Mouse (Mus musculus) erythroid progenitor cell, adult 5-6 weeks (primary cell): ENCODE results near the gene Dgkh. TPM values are rescaled to one million over a fixed set of nuclear protein-coding genes. Genes with fewer than 3 reads are reported as not detected.
A peak's percentile ranks its signal among the peaks of the same experiment; 100 is the strongest.
"Not testable (repeated sequence)": the region's sequence is repeated elsewhere in the genome, so short reads cannot be mapped to it uniquely, and the experiment has no call there.

Source experiments
- ATAC-seq: replicated peaks from 2 replicates; pipeline ENCODE4 v1.8.0; 2016; ENCODE audit warnings: moderate number of reproducible peaks, mild to moderate bottlenecking, moderate TSS enrichment, inconsistent platforms; ENCODE audit not compliant: poor library complexity, low FRiP score, severe bottlenecking
- total RNA-seq, 2 experiments: library from RNA; stranded (forward) in 1 of 2; stranded (reverse) in 1 of 2; fragments of 150-400 nt in 1 of 2; fragments of 186-747, 209-891 nt in 1 of 2; gene quantifications; 2 replicates each; pipeline versions ENCODE4 v1.2.3 to v1.2.4; 2015 to 2017; ENCODE audit warnings: low replicate concordance in 2 of 2

Dgkh gene
- total RNA-seq, 2 experiments from 2014 or later = 0.84 to 3.6 TPM

- no peak for ATAC-seq
These were observed 173.5 kb downstream of the Dgkh start for GRCm38 (mm10) chr14:78559042-78559441.

GRCm38 (mm10) chr14:78554830-78555229 is 177.7 kb downstream of the Dgkh start:
- not testable (repeated sequence) for ATAC-seq

DNA sequence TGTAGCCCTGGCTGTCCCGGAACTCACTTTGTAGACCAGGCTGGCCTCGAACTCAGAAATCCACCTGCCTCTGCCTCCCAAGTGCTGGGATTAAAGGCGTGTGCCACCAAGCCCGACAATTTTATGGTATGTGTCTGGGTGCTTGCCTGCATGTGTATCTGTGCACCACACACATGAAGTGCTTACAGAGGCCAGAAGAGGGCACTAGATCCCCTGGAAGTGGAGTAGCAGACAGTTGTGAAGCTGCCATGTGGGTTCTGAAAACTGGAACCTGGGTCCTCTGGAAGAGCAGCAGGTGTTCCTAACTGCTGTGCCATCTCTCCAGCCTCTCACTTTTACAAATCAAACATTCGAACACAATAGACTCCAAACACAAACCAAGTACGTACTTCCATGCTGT is 178.9 kb downstream of the Dgkh start:
- ATAC-seq = no peak

DNA sequence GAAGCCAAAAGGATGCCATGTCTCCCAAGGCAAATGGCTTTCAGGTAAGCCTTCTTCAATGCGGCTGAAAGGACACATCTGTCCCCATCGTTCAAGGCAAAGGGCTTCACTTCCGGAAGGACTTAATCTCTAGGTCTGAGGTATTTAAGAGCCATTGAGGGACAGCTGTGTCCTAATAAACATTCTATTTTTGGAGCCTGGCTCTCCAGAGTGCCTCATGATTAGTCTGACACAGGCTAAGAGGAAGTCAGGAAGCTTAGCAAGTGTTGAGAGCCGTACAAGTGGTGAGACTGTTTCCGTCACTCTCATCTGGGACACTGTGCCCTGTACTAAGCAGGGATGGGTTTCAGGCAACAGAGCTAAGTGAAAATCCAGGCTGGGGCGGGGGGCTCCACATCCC is 183.8 kb downstream of the Dgkh start:
- no peak for ATAC-seq

- no peak for ATAC-seq
These were observed 191.3 kb downstream of the Dgkh start for GRCm38 (mm10) chr14:78541319-78541718.

- ATAC-seq = no peak
These were observed 192.8 kb downstream of the Dgkh start for GRCm38 (mm10) chr14:78539821-78540220.

- ATAC-seq = no peak
These were observed 193.8 kb downstream of the Dgkh start for GRCm38 (mm10) chr14:78538572-78539320.

DNA sequence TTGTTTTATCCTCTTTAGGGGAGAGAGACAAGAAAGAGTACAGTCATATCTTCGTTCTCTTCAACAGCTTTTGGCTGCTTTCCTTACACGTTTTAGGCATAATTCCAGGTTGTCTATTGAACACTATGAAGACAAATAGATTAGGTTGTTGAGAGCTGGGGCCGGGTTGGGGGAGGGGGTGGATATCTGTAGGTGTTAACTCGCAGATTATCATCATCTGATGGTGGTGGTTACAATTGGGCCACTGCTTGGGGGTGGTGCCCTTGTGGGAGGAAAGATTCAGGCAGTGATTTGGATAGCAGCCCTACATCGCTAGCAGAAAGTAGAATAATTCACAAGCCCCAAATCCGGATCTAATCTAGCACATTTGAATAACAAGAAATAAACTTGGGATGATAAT is 195.0 kb downstream of the Dgkh start:
- no peak for ATAC-seq

GRCm38 (mm10) chr14:78536281-78537165 is 196.1 kb downstream of the Dgkh start, which contains the start of gene Akap11:
Akap11 (minus strand) TSS chr14:78536808.
- ATAC-seq = peak; percentile 84

DNA sequence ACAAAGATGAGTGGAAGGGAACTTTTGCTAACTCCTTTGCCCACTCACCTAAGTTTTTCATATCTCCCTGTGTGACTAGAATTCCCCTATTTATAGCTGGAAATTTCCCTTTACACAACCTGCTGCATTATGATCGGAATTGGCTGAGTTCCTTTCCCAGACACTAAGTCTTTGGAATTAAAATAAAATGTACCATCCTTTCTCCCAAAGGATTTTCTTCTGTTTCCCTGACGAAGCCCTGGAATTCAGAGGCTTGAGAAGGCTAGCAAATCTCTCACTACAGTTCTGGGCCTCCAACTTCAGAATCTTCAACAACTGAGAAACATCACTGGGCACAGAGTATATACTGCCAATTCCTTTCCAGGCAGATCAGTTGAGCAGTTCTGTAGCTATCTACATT is 197.2 kb downstream of the Dgkh start:
- ATAC-seq = no peak

DNA sequence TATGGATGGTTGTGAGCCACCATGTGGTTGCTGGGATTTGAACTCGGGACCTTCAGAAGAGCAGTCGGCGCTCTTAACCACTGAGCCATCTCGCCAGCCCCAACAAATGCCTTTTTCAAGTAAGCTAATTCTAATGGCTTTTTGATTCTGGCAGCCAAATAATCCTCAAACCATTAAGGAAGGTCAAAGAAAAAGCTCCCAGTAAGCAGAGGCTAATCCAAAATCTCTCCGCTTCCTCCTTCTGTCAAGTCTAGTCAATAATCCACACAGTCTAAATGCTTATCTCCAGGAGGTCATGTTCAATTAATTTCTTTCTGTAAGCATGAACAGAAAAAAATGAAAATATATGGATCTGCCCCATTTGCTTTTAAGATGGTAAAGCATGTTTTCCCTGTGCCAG is 197.9 kb downstream of the Dgkh start:
- ATAC-seq = no peak

DNA sequence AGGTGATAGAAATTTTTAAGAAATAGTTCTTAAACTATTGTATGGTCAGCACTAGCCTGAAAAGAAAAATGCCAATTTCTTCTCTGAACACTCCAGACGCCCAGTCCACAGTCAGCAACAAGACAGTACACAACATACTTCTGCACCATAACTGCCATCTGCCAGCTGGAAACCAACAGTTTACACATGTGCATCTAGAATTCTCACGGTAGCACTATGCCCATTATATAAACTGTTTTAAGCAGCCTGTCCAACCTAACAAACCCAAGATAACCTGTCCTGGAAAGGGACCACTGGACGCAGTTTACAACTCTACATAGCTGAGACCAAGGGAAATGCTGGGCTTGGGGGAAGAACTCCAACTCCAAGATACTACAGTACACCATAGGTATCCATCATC is 198.9 kb downstream of the Dgkh start:
- no peak for ATAC-seq

- no peak for ATAC-seq
These were observed 200.2 kb downstream of the Dgkh start for GRCm38 (mm10) chr14:78532345-78532744.

DNA sequence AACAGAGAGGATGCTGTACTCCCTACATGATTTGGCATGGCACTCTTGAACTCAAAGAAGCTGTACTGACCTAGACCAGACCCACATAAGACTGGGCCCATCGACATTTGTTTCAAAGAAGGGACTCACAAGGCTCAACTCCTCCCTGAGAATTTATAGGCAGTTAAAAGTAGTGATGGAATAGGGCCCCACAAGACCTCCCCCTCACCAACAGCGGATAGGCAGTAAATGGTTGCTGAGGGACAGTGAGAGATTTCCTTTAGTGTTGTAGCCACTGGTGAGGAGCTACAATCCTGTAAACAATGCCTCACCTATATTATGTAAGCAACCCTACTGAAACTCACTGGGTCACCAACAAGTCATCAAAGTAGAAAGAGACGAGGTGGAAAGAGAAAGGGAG is 202.3 kb downstream of the Dgkh start:
- no peak for ATAC-seq

DNA sequence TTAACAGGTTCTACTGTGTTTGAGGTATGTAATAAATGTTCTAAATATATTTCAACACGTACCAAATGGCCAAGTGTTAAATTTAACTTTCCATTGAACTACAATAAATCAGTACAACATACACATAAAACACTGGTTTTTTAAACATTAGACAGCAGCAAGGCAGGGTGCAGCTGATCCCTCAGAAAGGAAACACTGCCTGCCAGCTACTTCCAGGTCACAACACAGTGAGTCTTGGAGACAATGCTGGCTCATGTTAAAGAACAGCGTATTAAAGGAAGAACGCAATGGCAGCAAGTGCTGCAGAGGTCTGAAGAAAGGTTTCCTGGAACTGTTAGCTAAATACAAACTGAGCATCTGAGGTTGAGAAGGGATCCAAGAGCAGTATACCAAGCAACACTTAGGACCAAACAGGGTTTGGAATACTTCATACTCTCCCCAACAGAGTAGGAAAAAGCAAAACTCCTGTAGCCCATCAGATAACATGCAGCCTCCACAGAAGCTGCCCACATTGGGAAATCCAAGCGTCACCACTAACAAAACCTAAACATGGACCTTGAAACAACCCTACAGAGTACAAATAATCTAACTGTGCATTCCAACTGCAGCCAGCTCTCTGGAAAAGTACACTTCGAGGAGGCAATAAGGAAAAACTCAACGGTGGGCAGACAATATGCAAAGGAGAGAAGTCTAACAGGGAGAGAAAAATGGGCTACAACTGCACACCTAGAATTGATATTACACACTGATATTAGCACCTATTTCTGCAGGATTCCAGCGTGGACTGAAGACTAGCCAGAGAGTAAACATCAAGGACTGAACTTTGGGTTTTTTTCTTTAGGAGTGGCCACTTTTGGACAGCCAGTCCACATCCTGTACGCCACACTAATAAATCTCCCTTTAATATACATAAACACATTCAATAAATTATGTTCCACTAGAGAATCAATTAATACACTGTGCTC is 203.8 kb downstream of the Dgkh start:
- no peak for ATAC-seq

DNA sequence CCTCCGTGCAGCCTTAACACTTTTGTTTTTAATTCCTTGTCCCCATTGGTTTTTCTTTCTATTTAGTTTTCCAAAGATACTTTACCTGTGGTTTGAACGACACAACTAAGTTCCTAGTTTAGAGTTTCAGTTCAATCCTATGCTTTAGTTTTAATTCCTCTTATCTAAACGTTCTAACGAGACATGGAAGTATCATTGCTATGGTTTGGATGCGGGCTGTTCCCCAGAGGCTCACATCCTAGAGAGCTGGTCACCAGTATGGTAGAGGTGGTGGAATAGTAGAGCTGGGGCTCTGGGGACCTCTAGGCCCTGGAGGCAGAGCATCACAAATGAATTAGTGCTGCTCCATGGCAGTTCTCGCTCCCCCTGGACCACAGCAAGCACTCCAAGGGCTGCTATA is 205.7 kb downstream of the Dgkh start:
- ATAC-seq = no peak

DNA sequence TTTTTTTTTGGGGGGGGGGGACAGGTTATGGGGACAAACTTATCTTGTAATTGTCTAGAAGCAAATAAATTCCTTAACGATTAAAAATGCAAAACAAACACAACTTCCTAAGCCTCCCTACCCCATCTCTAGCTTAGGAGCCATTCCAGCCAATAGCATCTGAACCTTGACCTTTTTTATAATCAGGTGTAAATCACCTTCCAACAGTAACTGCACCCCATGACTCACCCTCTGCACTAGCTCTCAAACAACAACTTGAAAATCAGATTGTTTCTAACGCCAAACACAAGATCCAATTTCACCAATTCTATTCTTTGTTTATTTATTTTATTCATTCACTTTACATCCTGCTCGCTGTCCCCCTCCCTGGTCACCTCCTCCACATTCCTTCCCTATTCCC is 206.1 kb downstream of the Dgkh start:
- ATAC-seq = no peak

DNA sequence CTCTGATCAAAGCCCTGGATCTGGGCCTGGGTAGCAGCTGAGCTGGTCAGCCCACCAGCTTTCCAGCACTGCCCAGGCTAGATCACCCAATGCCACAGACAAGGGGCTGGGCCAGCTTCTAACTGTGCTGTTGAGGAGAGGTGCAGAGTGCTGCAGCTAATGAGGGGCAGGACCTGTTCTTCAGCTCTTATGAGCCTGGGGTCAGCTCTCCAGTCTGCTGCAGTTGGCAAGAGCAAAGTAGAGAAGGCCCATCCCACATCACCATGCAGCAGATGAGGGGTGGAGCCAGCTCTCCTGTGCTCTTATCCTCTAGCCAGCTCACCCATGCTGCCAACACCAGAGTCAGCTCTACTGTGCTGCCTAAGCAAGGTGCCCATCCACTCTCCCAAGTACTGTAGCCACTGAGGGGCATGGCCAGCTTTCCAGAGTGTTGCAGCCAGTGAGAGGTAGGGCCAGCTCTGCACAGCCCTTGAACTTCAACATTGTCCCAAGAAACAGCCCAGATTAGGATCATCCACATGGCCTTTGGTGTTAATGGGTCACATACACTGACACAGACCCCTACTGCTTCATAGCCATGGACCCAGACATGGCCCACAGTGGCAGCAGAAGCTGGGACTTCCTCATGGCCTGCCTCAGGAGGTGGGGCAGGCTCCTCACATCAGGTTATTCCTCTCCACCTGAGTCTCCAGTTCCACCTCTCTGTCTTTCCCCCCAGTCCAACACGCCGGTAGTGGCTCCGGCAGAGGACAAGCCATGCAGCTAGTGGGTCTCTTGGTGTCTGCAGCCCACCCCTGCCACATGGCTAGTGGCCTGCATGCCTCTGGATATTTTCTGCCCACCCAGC is 206.7 kb downstream of the Dgkh start:
- peak; percentile 81 for ATAC-seq

- ATAC-seq = no peak
These were observed 207.5 kb downstream of the Dgkh start for GRCm38 (mm10) chr14:78525059-78525458.
